Mouse (Mus musculus): ENCODE data around the gene Mapk8ip1.

DNA sequence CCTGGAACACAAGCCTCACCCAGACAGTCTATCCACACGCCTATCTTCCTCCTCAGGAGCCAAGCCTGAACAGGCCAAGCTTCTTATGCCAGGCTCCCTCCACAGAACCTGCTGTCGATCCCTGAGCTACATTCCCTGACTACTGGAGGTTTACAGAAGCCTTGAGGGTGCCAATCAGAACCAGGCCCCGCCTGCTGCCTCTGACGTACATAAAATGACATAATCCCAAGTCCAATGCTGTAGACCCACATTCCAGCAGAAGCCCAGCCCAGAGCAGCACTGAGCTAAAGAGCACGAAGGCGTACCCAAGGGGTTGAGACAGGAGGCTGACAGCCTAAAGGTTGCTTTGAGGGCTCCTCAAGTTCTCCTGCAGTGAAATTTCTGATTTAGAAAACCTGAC, 26.8 kb upstream of the Mapk8ip1 start:
- TF ChIP-seq EP300 (IDR thresholded peaks at IDR 0.05; ENCODE audit: insufficient read depth, low read depth, low read length) (0 out of 2 replicates have a peak, but pooled peaks have one; percentile 31), CTCF (IDR thresholded peaks at IDR 0.05) (no peak), POLR2A (IDR thresholded peaks at IDR 0.05; ENCODE audit: insufficient read depth, low read depth, low read length) (peak; percentile 39; the same call in 1 of the 2 replicates)
